Mouse (Mus musculus): ENCODE results near the gene Lsm3. TPM values are rescaled to one million over a fixed set of nuclear protein-coding genes. Genes with fewer than 3 reads are reported as not detected.

The Lsm3 gene
- total RNA-seq, 2 experiments from 2014 or later: 35.6 to 45.9 TPM

DNA sequence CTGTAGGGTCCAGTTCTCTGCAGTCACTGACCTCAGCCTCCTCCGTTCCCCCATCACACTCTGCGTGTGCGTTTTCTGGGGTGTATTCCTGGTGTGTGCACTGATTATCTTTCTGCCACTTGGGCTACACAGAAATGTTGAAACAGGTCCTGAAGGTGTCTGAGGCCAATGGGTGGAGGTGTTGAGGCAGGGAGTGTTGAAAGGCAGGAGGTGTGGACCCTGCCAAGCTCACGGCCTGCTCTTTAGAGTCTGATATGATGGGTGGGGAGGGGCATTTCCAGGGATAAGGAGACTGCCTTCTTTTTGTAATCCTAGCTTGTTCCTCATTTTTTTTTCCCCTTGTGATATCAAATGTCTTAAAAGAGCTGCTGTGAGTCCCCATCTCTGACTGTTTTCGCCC lies 27.3 kb downstream of the Lsm3 start:
- intact Hi-C loops (cut with DNase I): no loop called here
- DNase-seq (ENCODE audit: low spot score in 2 of 2): no peak

DNA sequence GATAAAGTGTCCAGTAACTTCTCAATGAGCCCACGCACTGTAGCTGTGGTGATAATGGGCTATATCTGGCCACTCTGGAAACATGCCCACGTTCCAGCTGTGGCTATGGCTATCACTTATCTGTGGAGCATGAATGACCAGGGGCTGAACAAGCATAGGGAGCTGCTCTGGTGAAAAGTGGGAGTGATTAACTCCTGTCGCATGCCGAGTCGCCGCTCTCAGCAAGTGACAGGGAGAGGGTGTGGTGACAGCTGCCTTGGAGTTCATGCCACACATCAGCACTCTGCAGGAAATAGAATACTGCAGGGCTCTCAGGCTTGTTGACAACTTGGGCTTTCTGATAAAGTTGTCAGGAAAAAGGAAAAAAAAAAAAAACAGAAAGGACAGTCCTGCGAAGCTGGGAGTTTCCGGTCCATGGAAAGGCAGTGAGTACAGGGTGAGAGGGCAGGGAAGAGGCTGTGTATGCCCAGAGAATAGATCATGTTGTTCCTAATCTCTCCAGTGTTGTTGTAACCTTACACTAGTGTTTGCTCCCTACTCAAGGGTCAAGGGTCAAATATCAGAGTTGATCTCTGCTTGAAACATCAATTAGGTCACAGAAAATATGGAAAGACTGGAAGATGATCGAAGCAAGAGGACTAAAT lies 30.6 kb downstream of the Lsm3 start:
- DNase-seq (ENCODE audit: low spot score in 2 of 2): no peak
- intact Hi-C loops (cut with DNase I): no loop called here

DNA sequence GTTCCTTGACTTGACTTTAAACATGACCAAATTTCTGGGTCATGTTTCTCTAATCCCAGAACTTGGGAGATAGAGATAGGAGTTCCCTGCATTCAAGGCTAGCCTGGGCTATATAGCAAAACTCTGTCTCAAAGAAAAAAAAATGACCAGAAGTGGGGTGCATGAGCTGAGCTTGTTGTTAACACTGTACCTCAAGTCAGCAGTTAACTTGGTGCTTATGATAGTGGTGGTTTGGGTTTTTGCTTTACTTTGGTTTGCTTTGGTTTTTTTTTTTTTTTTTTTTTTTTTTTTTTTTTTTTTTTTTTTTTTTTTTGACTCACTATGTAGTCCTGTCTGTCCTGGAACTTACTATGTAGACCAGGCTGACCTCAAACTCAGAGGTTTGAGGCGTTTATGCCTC lies 31.6 kb downstream of the Lsm3 start:
- no peak for DNase-seq (ENCODE audit: low spot score in 2 of 2)
- intact Hi-C loops (cut with DNase I): no loop called here

DNA sequence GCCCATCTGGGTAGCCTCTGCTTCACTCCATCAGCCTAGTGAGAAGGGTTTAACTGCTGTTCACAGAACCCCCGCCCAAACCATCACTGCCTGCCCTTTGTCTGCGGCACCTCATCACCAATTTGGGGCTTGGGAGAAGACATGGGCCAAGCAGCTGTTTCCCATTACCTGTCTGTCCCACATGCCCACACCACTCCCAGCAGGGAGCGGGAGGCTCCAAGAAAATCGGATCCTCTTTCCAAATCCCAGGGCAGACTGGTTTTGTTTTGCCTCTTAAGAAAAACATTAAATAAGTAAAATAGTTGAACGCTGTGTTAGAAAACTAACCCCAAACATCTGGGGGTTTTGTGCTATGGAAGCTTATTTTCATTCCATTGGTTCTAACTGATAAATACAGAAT lies 33.9 kb downstream of the Lsm3 start:
- intact Hi-C loops (cut with DNase I): no loop called here
- DNase-seq (ENCODE audit: low spot score in 2 of 2): no peak

GRCm38 (mm10) chr6:91551671-91552070 lies 35.9 kb downstream of the Lsm3 start:
- intact Hi-C loops (cut with DNase I): no loop called here
- peak in 1 of 2 experiments; percentile 52 for DNase-seq (ENCODE audit: low spot score in 2 of 2)

DNA sequence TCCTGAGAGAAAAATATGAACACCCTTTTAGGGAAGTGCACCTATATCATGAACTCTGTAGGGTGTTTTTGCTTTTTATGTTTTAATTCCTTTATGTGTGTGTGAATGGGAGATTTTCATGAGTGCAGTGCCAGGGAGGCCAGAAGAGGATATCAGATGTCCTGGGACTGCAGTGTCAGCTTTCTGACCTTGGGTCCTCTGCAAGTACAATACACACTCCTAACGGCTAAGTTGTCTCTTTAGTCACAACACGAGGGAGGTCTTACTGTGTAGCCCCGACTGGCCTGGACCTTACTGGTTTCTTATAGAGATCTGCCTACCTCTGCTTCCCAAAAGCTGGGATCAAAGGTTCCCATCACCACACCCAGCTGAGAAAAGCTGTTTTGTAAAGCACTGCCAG lies 37.0 kb downstream of the Lsm3 start:
- intact Hi-C loops (cut with DNase I): no loop called here

DNA sequence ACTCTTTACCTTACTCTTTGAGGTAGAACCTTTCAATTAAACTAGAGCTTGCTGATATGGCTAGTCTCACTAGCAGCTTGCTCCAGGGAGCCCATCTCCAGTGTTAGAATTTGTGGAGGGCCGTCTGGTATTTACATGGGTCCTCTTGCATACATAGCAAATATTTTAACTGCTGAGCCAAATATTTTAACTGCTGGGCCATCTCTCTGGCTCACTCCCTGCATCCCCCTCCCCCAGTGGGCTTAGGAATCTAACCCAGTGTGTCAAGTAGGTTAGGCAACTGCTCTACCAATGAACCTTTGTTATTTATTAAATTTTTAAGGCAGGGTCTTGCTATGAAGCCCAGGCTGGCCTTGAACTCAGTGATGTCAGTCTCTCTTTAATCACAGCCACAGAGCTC lies 42.8 kb downstream of the Lsm3 start:
- DNase-seq (ENCODE audit: low spot score in 2 of 2): no peak
- intact Hi-C loops (cut with DNase I): no loop called here

More for the DNA sequence above, 37.0 kb downstream of the Lsm3 start:
- no peak for DNase-seq (ENCODE audit: low spot score in 2 of 2)

DNA sequence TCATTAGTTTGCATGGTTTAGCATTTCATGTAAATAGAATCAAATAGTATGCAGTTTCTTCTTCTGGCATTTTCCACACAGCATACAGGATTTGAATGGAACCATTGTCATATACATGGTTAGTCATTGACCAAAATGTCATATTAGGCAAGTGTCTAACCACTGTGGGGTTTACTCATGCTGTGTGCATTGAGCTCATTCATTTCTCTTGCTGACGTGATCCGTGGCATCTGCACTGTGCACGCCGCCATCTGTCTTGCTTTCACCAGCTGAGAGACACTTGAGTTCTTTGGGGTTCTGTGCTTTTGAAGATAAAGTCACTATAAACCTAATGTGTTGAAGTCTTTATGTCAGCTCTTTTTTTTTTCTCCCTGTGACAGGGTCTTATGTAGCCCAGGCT lies 43.6 kb downstream of the Lsm3 start:
- intact Hi-C loops (cut with DNase I): no loop called here
- peak; percentile 47 to 88 for DNase-seq (ENCODE audit: low spot score in 2 of 2)

GRCm38 (mm10) chr6:91560186-91560585 lies 44.5 kb downstream of the Lsm3 start:
- no peak for DNase-seq (ENCODE audit: low spot score in 2 of 2)
- intact Hi-C loops (cut with DNase I): no loop called here

DNA sequence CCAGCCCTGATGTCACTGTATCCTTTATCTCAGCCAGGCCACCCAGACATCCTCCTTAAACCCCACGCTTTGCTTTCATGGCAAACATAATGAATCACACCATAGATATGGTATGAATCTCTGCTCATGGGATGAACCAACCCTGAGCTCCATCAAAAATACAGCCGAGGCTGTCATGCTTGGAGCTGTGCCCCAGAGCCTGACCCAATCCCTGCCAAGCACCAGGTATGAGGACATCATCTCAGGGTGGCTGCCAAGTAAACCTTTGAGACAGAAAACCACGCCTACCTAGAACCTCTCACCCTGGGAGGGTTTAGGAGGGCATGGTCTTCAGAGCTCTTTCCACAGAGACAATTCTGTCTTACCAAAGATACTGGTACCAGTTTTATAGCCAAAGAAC lies 47.3 kb downstream of the Lsm3 start:
- no peak for DNase-seq (ENCODE audit: low spot score in 2 of 2)
- intact Hi-C loops (cut with DNase I): no loop called here

DNA sequence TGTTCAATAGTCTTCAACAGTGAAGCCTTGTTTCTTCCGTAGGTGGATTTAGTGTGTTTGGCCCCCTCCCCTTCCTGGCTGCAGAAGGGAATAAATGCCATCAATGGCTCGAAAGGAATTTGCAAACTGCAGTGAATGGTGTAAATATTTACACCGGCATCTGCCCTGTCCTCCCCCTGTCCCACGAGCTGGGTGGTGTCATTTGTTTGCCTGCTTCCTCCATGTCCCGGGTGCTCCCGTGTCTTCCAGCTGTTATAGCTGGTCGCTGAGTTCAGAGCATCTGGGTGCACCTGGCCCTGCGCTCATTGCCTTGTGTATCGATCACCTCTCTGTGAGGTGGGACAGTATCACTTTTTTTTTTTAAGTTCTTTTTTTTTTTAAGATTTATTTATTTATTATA lies 50.7 kb downstream of the Lsm3 start:
- intact Hi-C loops (cut with DNase I): no loop called here
- no peak for DNase-seq (ENCODE audit: low spot score in 2 of 2)

Other genes starting within 250 kb of the Lsm3 start
- gene Wnt7a, start 104.6 kb upstream of the Lsm3 start, total RNA-seq (2021): 10 to 100 TPM; 11.6 to 16.3 TPM
- gene Chchd4, start 42.4 kb upstream of the Lsm3 start, total RNA-seq (2021): 10 to 100 TPM; 19.5 to 20.9 TPM
- gene Tmem43, start 42.2 kb upstream of the Lsm3 start, total RNA-seq (2021): 10 to 100 TPM; 20.5 to 28.0 TPM
- gene Xpc, start within 50 bp of the Lsm3 start, total RNA-seq (2021): 10 to 100 TPM; 10.5 to 13.3 TPM
- gene Slc6a6, start 168.1 kb downstream of the Lsm3 start, total RNA-seq (2021): 100 to 1,000 TPM; 128 to 149 TPM

Measured in left cerebral cortex, postnatal 25 days (tissue).